In the genomic region with DNA sequence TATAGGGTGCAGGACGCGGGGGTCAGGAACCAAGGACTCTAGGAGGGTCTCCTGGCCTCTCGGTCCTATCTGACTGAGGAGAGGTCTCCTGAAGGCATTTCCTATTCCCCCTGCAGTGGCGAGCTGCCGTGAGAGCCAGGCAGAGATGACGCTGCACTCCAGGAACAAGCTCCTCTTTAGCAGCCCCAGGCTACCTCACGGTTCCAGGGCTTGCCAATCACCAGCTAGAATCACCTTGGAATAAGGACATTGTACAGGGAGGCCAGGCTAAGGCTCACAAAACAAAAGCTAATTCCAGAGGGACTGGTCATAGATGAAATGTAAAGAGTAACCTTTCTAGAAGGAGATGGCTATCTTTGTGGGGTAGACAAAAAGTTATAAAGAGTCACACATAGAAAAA, we compare ENCODE assay signal across 27 mouse cellular contexts. TPM values are rescaled to one million over a fixed set of nuclear protein-coding genes. Genes with fewer than 3 reads are reported as not detected.
"Had no signal": no experiment of that assay in that cellular context is flagged by ENCODE, and none has a peak within 500 bp of the region (broad histone marks: within the 10 kb centered on the region; RNA-seq: fewer than 3 reads in every experiment).

No protein-coding gene starts in this region.

- H3K27ac ChIP-seq: gastrocnemius, adult 2 months; heart, embryonic 10.5 days; hindbrain, embryonic 14.5 days; intestine, embryonic 15.5 days; kidney, postnatal 0 days; layer of hippocampus, adult 2 months; left cerebral cortex, adult 2 months; limb, embryonic 10.5 days; limb, embryonic 12.5 days; liver, embryonic 14.5 days had no signal

- H3K4me2 ChIP-seq: heart, embryonic 12.5 days; hindbrain, embryonic 14.5 days; intestine, embryonic 15.5 days; limb, embryonic 12.5 days had no signal

- H3K9ac ChIP-seq: heart, embryonic 12.5 days; hindbrain, embryonic 14.5 days; intestine, embryonic 15.5 days; limb, embryonic 12.5 days; liver, embryonic 14.5 days had no signal

- DNase-seq: gastrocnemius, adult 2 months; gastrocnemius, postnatal 10 days; gastrocnemius, postnatal 25 days; heart, adult 18-20 months; heart, postnatal 10 days; heart, postnatal 4 days; kidney, adult 18-20 months; kidney, adult 9 months; kidney, postnatal 14 days; liver had no signal

- ATAC-seq: forebrain, embryonic 16.5 days; hindbrain, embryonic 16.5 days; inflammation-experienced regulatory T-cells, adult 6 months; intestine, embryonic 15.5 days; intestine, postnatal 0 days had no signal

- H3K4me3 ChIP-seq: gastrocnemius, adult 2 months; heart, embryonic 10.5 days; heart, embryonic 12.5 days; intestine, embryonic 15.5 days; layer of hippocampus, adult 2 months; left cerebral cortex, adult 2 months; limb, embryonic 10.5 days; limb, embryonic 12.5 days had no signal

- H3K27me3 ChIP-seq: heart, embryonic 12.5 days; intestine, embryonic 15.5 days; limb, embryonic 12.5 days had no signal

- H3K9me3 ChIP-seq: heart, embryonic 10.5 days; heart, embryonic 12.5 days; intestine, embryonic 15.5 days; limb, embryonic 10.5 days; limb, embryonic 12.5 days had no signal

RNA-seq across cellular contexts. Expression of a gene that starts 14.9 kb away (rescaled TPM):
- polyA plus RNA-seq: forebrain, embryonic 16.5 days; heart, embryonic 12.5 days; heart, embryonic 14.5 days; heart, embryonic 16.5 days; hindbrain, embryonic 11.5 days; hindbrain, embryonic 14.5 days; inflammation-experienced regulatory T-cells, adult 6 months; limb, embryonic 12.5 days had no signal
